Mouse (Mus musculus): Measurements from ENCODE around the gene Gm40193.

- TF ChIP-seq EP300 (IDR thresholded peaks at IDR 0.05) (no peak), CTCF (IDR thresholded peaks at IDR 0.05) (no peak)
Measured at GRCm38 (mm10) chr11:70551526-70551925, 18.8 kb upstream of the Gm40193 start.

Data from lung, postnatal 0 days (tissue).